Mouse (Mus musculus): ENCODE results near the gene Mgll.

DNA sequence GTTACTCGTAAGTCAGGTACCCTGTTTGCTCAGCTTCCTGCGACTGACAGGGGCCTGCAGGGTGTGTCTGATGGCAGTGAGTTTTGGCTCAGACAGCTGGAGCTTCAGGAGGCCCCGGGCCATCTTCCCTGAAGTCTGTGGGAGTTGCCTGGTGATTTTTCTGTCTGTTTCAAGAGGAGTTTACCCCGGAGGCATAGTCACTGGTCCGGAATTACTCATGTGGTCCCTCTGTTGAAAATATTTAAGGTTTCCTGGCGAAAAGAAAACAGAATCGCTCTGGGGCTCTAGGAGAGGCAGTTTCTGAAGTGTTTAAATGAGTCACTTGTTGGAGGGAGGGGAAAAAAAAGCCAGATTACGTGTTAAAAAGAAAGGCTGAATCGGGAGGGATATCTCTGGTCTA lies 49.8 kb downstream of the Mgll start:
- no peak for TF ChIP-seq POLR2A (IDR thresholded peaks at IDR 0.05; ENCODE audit: borderline replicate concordance, insufficient read depth, low read length)
- TF ChIP-seq CTCF (IDR thresholded peaks at IDR 0.05; ENCODE audit: borderline replicate concordance, insufficient read depth, low read depth, low read length): no peak

Measured in cerebellum, adult 2 months (tissue).